Mouse (Mus musculus) forebrain, postnatal 0 days (tissue): ENCODE data around the gene Ambra1. TPM values are rescaled to one million over a fixed set of nuclear protein-coding genes. Genes with fewer than 3 reads are reported as not detected.
"Not testable (repeated sequence)": the region's sequence is repeated elsewhere in the genome, so short reads cannot be mapped to it uniquely, and the experiment has no call there.

ENCODE experiments used
- ATAC-seq: fragments of 200-750 bp; cut with Nextera tagmentation; 2 replicates; pipeline ENCODE4 v1.8.0; 2017; ENCODE audit warnings: mild to moderate bottlenecking, moderate library complexity
- DNase-seq: peaks from one replicate; pipeline ENCODE4 v3.0.0-alpha.2; 2015
- H3K27ac ChIP-seq: fragments of 300-500 bp; sonication (generic); 2 replicates; pipeline ENCODE4 v1.5.1; 2014; ENCODE audit warnings: low read depth, mild to moderate bottlenecking, antibody characterized with exemption, low read length, moderate library complexity, mixed read lengths
- H3K27me3 ChIP-seq: fragments of 300-500 bp; sonication (generic); 2 replicates; pipeline ENCODE4 v1.6.1; 2014; ENCODE audit warnings: mild to moderate bottlenecking, low read length, mixed read lengths; ENCODE audit not compliant: insufficient read depth
- H3K36me3 ChIP-seq: fragments of 300-500 bp; sonication (generic); 2 replicates; pipeline ENCODE4 v1.6.1; 2014; ENCODE audit warnings: mild to moderate bottlenecking, moderate library complexity; ENCODE audit not compliant: insufficient read depth
- H3K4me1 ChIP-seq: fragments of 300-500 bp; sonication (generic); 2 replicates; pipeline ENCODE4 v1.6.1; 2014; ENCODE audit warnings: antibody characterized with exemption; ENCODE audit not compliant: insufficient read depth
- H3K4me2 ChIP-seq: fragments of 300-500 bp; sonication (generic); 2 replicates; pipeline ENCODE4 v1.6.1; 2014; ENCODE audit warnings: low read depth, mild to moderate bottlenecking, moderate library complexity
- H3K4me3 ChIP-seq: fragments of 300-500 bp; sonication (generic); 2 replicates; pipeline ENCODE4 v1.5.1; 2014; ENCODE audit warnings: low read depth, low read length, mixed read lengths
- H3K9ac ChIP-seq: fragments of 300-500 bp; sonication (generic); 2 replicates; pipeline ENCODE4 v1.6.1; 2014; ENCODE audit warnings: mild to moderate bottlenecking
- H3K9me3 ChIP-seq: fragments of 300-500 bp; sonication (generic); 2 replicates; pipeline ENCODE4 v1.6.1; 2016; ENCODE audit warnings: low read length
- CTCF ChIP-seq: sonication (generic); IDR thresholded peaks from 2 replicates; pipeline ENCODE4 v1.5.1; 2016; ENCODE audit warnings: antibody characterized with exemption, control low read depth, low read depth
- WGBS: fragments of 180-500 bp; shearing (Covaris S2); extraction: QIAGEN DNeasy Blood & Tissue Kit; methylation state at CpG from one replicate; pipeline ENCODE4 v1.1.7; 2014; 5-methylcytosine and 5-hydroxymethylcytosine counted together
- polyA plus RNA-seq: library from polyadenylated mRNA; unstranded; fragments of >200 nt; fragmentation: Nextera tagmentation; extraction: Ambion mirVana; gene quantifications from 2 replicates; pipeline ENCODE4 v1.2.1, GENCODE M21; 2015
- total RNA-seq: library from RNA; depleted of rRNA; stranded (reverse); fragments of >200 nt; gene quantifications from 2 replicates; pipeline ENCODE4 v1.2.3, GENCODE M21; 2014

The Ambra1 gene
- total and polyA plus RNA-seq, 2 experiments from 2014 or later: 17.0 to 47.2 TPM

DNA sequence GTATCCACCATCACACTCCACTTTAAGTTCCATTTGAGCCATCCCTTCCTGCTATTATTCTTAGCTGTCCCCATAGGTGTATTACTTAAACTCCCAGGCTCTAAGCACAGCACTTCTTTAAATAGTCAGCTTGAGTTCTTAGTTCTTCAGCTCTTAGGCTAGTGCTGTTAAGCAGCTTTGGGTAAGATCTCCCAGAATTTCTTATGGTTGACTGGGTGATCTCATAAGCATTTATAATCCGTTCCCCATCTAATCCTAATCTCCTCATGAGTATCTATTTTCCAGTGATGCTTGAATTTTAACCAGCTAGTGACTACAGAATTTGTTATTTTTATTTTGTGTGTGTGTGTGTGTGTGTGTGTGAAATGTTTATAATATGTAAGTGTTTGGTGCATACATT, 15.0 kb upstream of the Ambra1 start:
- H3K4me3 ChIP-seq: no peak overlapping the region
- H3K27ac ChIP-seq: no peak overlapping the region
- H3K4me2 ChIP-seq: no peak overlapping the region
- DNase-seq (no peak), ATAC-seq (no peak)
- 74% methylated on average over 1 of the region's 1 CpGs for whole genome bisulfite sequencing
- no peaks in the 10 kb centered on the region for H3K9me3 ChIP-seq
- TF ChIP-seq CTCF: no peak
- no peaks in the 10 kb centered on the region for H3K36me3 ChIP-seq
- no peak overlapping the region for H3K9ac ChIP-seq
- H3K27me3 ChIP-seq: no peaks in the 10 kb centered on the region
- peaks cover under 1% of the 10 kb centered on the region; the same call in 1 of the 2 replicates for H3K4me1 ChIP-seq

DNA sequence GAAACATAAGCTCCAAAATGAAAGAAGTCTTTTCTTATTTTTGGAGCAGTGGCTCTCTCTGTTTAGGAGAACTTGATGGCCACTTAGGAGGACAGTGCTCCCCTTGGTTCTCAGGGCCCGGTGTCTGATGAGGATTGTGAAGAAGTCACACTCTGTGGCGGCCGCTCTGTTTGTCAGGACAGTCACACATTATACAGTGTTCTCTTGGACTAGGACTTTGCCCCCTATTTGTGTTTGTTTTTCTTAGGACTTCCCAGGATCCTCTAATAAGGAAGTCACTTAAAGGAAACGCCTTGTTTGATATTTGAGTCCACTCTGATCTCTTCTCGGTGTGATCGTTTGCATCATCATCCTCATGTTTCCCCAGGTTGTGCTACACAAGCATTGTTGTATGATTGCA, 11.7 kb upstream of the Ambra1 start:
- no peak overlapping the region for H3K4me2 ChIP-seq
- no peak overlapping the region for H3K27ac ChIP-seq
- H3K9ac ChIP-seq: no peak overlapping the region
- no peaks in the 10 kb centered on the region for H3K9me3 ChIP-seq
- no peak overlapping the region for H3K4me3 ChIP-seq
- H3K27me3 ChIP-seq: no peaks in the 10 kb centered on the region
- 85% methylated on average over 6 of the region's 6 CpGs for WGBS
- TF ChIP-seq CTCF: no peak
- no peaks in the 10 kb centered on the region for H3K4me1 ChIP-seq
- DNase-seq (no peak), ATAC-seq (no peak)
- 0 out of 2 replicates have a peak, but pooled peaks cover 7% of the 10 kb centered on the region for H3K36me3 ChIP-seq

DNA sequence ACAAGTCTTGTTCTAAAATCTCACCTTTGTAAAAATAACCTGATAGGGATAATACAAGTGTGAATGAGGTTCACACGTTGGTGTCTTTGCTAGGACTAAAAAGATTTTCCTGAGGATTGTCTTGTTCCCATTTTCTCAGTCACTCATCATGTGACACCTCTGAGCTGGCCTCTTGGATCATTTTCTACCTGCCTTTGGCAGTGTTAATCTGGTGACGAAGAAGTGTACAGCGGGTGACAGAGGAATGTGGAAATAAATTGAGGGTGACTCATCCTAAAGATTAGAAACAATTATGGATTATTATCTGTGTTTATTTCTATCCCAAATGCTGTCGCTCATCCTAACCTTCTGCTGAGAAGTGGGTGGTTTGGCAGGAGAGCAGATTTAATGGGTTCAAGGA, 6.6 kb upstream of the Ambra1 start:
- 0 out of 2 replicates have a peak, but pooled peaks cover 7% of the 10 kb centered on the region for H3K36me3 ChIP-seq
- H3K27ac ChIP-seq: no peak overlapping the region
- no peaks in the 10 kb centered on the region for H3K9me3 ChIP-seq
- TF ChIP-seq CTCF: no peak
- WGBS: 78% methylated on average over 4 of the region's 4 CpGs
- ATAC-seq (no peak), DNase-seq (no peak)
- H3K27me3 ChIP-seq: no peaks in the 10 kb centered on the region
- no peak overlapping the region for H3K4me3 ChIP-seq
- no peaks in the 10 kb centered on the region for H3K4me1 ChIP-seq
- H3K4me2 ChIP-seq: no peak overlapping the region
- no peak overlapping the region for H3K9ac ChIP-seq

DNA sequence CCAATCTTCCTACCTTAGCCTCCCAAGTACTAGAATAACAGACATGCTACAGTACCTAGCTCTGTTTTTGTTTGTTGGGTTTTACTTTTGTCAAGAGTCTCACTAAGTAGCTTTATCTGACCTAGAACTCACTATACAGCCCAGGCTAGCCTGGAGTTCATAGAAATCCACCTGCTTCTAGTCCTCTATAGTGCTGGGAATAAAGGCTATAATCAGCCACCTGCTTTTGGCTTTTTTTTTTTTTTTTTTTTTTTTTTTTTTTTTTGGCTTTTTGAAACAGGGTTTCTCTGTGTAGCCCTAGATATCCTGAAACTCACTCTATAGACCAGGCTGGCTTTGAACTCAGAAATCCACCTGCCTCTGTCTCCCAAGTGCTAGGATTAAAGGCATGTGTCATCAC, 6.0 kb upstream of the Ambra1 start:
- H3K27ac ChIP-seq: no peak overlapping the region
- DNase-seq (no peak), ATAC-seq (no peak)
- H3K36me3 ChIP-seq: 0 out of 2 replicates have a peak, but pooled peaks cover 7% of the 10 kb centered on the region
- no peak overlapping the region for H3K9ac ChIP-seq
- no peaks in the 10 kb centered on the region for H3K27me3 ChIP-seq
- no peak for TF ChIP-seq CTCF
- H3K4me1 ChIP-seq: no peaks in the 10 kb centered on the region
- H3K4me2 ChIP-seq: no peak overlapping the region
- H3K4me3 ChIP-seq: no peak overlapping the region
- H3K9me3 ChIP-seq: no peaks in the 10 kb centered on the region

DNA sequence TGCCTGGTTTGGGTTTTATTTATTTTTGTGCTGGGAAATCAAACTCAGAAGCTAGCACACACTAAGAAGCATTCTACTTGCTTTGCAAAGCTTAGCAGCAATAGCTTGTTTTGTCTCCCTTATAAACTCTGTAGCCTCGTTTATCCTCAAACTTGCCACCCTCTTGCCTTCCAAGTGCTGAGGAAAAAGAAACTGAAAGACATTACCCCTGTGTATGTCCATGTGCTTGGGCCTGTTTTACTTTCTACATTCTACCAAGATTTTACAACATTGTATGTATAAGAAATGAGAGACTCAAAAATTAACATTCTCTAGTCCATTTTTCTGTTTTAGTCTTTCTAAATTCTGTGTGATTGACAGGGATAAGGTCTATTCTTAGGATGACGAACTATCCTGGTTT, 5.2 kb upstream of the Ambra1 start:
- Histone ChIP-seq H3K9me3 (no peaks in the 10 kb centered on the region), H3K27me3 (no peaks in the 10 kb centered on the region), H3K4me2 (no peak overlapping the region), H3K4me3 (no peak overlapping the region), H3K4me1 (no peaks in the 10 kb centered on the region), H3K36me3 (0 out of 2 replicates have a peak, but pooled peaks cover 7% of the 10 kb centered on the region), H3K27ac (no peak overlapping the region), H3K9ac (no peak overlapping the region)
- 63% methylated on average over 2 of the region's 2 CpGs for WGBS
- TF ChIP-seq CTCF: no peak
- ATAC-seq: no peak
- DNase-seq: no peak

DNA sequence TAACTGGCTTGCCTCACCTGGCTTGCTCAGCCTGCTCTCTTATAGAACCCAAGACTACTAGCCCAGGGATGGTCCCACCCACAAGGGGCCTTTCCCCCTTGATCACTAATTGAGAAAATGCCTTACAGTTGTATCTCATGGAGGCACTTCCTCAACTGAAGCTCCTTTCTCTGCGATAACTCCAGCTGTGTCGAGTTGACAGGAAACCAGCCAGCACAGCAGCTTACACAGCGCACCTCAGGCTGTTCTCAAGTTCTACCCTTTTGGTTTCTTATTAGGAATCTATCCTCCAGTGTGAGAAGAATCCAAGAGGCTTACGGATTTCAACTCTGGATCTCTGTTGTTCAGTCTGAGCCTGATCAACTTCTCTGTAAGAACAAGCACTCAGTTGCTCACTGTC, 4.5 kb upstream of the Ambra1 start:
- H3K4me3 ChIP-seq, H3K27ac ChIP-seq, H3K9ac ChIP-seq, H3K36me3 ChIP-seq, H3K4me2 ChIP-seq, ATAC-seq, H3K27me3 ChIP-seq, DNase-seq, H3K9me3 ChIP-seq, H3K4me1 ChIP-seq: not testable (repeated sequence)
- WGBS: 63% methylated on average over 4 of the region's 4 CpGs

DNA sequence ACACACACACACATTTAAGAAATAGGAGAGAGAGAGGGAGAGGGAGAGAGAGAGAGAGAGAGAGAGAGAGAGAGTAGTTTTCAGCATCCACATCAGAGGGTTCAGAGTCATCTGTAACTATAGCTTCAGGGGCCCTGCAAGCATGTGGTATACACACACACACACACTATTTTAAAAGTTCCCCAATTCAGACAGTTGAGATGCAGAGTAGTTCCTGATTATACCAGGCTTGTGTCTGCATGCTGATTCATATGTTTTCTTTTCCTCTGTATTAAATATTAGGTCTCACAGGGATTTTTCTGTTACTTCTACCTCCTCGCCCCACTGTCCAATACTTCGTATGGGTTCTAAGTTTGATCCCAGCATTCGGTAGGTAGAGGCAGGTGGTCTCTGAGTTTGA, 2.9 kb upstream of the Ambra1 start:
- no peaks in the 10 kb centered on the region for H3K27me3 ChIP-seq
- no peak overlapping the region for H3K9ac ChIP-seq
- no peaks in the 10 kb centered on the region for H3K4me1 ChIP-seq
- H3K27ac ChIP-seq: no peak overlapping the region
- no peak for ATAC-seq
- no peak for TF ChIP-seq CTCF
- 91% methylated on average over 3 of the region's 3 CpGs for WGBS
- DNase-seq: no peak
- H3K36me3 ChIP-seq: no peaks in the 10 kb centered on the region
- H3K9me3 ChIP-seq: no peaks in the 10 kb centered on the region
- no peak overlapping the region for H3K4me3 ChIP-seq
- H3K4me2 ChIP-seq: no peak overlapping the region

DNA sequence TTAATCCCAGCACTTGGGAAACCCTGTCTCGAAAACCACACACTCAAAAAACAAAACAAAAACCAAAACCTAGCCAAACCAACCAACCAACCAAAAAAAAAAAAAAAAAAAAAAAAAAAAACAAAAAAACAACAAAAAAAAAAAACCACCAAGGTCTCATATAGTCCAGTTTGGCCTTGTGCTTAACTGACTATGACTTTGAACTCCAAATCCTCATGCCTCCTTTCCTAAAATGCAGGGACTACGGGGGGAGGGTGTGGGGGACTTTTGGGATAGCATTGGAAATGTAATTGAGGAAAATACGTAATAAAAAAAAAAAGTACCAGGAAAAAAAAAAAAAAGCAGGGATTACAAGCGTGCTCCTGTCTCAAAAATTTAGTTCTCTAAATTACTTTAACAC, 363 bp upstream of the Ambra1 start:
- H3K9ac ChIP-seq: peak overlapping the region; percentile 93; the same call in 1 of the 2 replicates

More for the DNA sequence above, 363 bp upstream of the Ambra1 start:
- Histone ChIP-seq H3K27ac (no peak overlapping the region), H3K9me3 (no peaks in the 10 kb centered on the region), H3K4me1 (no peaks in the 10 kb centered on the region), H3K27me3 (no peaks in the 10 kb centered on the region), H3K4me2 (peak overlapping the region; percentile 38), H3K4me3 (peak overlapping the region; percentile 100), H3K36me3 (no peaks in the 10 kb centered on the region)
- TF ChIP-seq CTCF: no peak
- peak; percentile 6; the same call in 1 of the 2 replicates for ATAC-seq
- no peak for DNase-seq
- 24% methylated on average over 4 of the region's 4 CpGs for WGBS
